Mouse (Mus musculus) gastrocnemius, adult 18-20 months (tissue): ENCODE data around the gene Gm8909. TPM values are rescaled to one million over a fixed set of nuclear protein-coding genes. Genes with fewer than 3 reads are reported as not detected.
"Not testable (repeated sequence)": the region's sequence is repeated elsewhere in the genome, so short reads cannot be mapped to it uniquely, and the experiment has no call there.

Experiments
- DNase-seq: peaks from one replicate; pipeline ENCODE4 v3.0.0; 2021; ENCODE audit warnings: low spot score
- total RNA-seq, 2 experiments: library from RNA; stranded (reverse); gene quantifications; 2 replicates each; pipeline ENCODE4 v1.2.3; 2021

Gm8909 gene
- total RNA-seq, 2 experiments from 2014 or later, result not detected

GRCm38 (mm10) chr17:36161129-36162051 is 6.9 kb downstream of the Gm8909 start:
- no peak for DNase-seq

- DNase-seq, result not testable (repeated sequence)
Measured at GRCm38 (mm10) chr17:36158264-36158663, 10.1 kb downstream of the Gm8909 start.

GRCm38 (mm10) chr17:36157782-36158181 is 10.6 kb downstream of the Gm8909 start:
- DNase-seq, result not testable (repeated sequence)

- no peak for DNase-seq
Measured at GRCm38 (mm10) chr17:36154271-36155149, 13.8 kb downstream of the Gm8909 start.

- DNase-seq, result not testable (repeated sequence)
Measured at GRCm38 (mm10) chr17:36151200-36151599, 17.1 kb downstream of the Gm8909 start.

- not testable (repeated sequence) for DNase-seq
Measured at GRCm38 (mm10) chr17:36148468-36148867, 19.9 kb downstream of the Gm8909 start.

- DNase-seq, result not testable (repeated sequence)
Measured at GRCm38 (mm10) chr17:36146937-36147336, 21.4 kb downstream of the Gm8909 start.

GRCm38 (mm10) chr17:36145861-36146156 is 22.5 kb downstream of the Gm8909 start:
- DNase-seq, result not testable (repeated sequence)

GRCm38 (mm10) chr17:36145111-36145860 is 23.1 kb downstream of the Gm8909 start:
- no peak for DNase-seq

GRCm38 (mm10) chr17:36136299-36136848 is 32.0 kb downstream of the Gm8909 start:
- DNase-seq, result not testable (repeated sequence)

GRCm38 (mm10) chr17:36135421-36136231 is 32.7 kb downstream of the Gm8909 start:
- not testable (repeated sequence) for DNase-seq

GRCm38 (mm10) chr17:36131516-36132265 is 36.6 kb downstream of the Gm8909 start:
- no peak for DNase-seq

GRCm38 (mm10) chr17:36128968-36129817 is 39.1 kb downstream of the Gm8909 start, which contains the start of gene Gm7030:
Gene Gm7030 (minus strand): TSS chr17:36129425.
- not testable (repeated sequence) for DNase-seq

- DNase-seq, result not testable (repeated sequence)
Measured at GRCm38 (mm10) chr17:36128525-36128924, 39.8 kb downstream of the Gm8909 start.

GRCm38 (mm10) chr17:36124111-36124510 is 44.2 kb downstream of the Gm8909 start:
- DNase-seq, result not testable (repeated sequence)

- peak; percentile 66 for DNase-seq
Measured at GRCm38 (mm10) chr17:36121352-36122020, 46.9 kb downstream of the Gm8909 start, which contains the start of gene Gm19684. Gene Gm19684 (plus strand): TSS chr17:36121678.

- not testable (repeated sequence) for DNase-seq
Measured at GRCm38 (mm10) chr17:36120839-36121238, 47.5 kb downstream of the Gm8909 start.

GRCm38 (mm10) chr17:36116545-36116944 is 51.8 kb downstream of the Gm8909 start:
- not testable (repeated sequence) for DNase-seq
